Mouse (Mus musculus) CD4-positive, CD25-positive, alpha-beta regulatory T cell, adult 2 months (primary cell): ENCODE data around the gene Chd2.

Source experiments
- DNase-seq: peaks from one replicate; pipeline ENCODE4 v3.0.0-alpha.2; 2012; ENCODE audit warnings: low read depth, low spot score

Gene Chd2

GRCm38 (mm10) chr7:73411523-73411922, 130.1 kb downstream of the Chd2 start:
- DNase-seq: no peak

DNA sequence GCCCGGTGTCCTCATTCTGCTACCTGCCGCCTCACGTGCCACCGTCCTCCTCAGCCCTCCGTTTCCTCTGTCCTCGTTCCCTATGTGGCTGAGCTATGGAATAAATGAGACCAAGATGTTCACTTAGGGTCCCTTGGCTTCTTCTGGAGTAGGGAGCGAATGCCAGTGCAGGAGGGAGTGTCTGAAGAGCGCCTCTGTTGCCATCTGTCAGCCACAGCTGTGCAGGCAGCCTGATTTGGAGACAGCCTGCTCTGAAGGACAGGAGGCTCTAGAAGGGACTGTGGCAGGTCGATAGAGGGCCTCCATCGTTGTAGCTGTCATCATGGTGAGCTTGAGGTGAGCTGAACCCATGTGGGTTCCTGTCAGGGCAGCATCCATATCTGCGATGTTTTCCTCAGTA, 136.1 kb downstream of the Chd2 start:
- DNase-seq: no peak

DNA sequence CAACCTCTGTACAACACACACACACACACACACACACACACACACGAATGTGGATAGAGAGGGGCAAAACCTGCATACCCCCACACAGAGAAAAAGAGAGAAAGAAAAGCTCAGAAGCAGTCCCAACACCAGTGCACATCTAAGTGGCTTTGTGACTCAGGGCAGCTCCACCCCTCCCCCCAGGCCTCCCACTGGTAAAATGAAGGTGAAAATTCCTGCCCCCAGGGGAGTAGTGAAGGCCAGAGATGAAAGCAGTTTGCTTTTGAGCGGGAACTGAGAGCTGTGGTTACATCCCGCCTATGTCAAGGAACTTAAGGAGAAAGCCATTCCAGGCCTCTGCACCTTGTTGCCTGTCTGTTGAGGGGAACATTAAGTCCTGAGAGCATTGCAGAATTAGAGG, 138.1 kb downstream of the Chd2 start:
- no peak for DNase-seq

DNA sequence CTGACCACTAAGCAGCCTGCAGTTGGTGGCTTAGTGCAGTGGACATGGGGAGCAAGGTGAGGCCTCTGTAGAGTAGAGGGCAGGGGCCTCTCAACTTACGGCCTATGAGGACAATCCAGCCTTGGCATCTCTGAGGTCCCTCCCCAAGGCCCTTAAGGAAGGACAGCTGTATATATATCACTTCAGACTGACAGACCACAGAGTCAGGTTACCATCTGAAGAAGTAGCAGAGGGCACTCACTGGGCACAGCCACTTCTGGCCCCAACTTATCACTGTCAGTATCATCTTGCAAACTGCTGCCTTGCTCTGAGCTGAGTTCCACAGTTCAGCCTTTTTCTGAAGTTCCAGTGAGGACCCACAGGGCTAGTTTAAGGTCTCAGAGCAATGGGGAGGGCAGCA, 139.0 kb downstream of the Chd2 start:
- DNase-seq: no peak

- no peak for DNase-seq
Observed at GRCm38 (mm10) chr7:73402106-73402505, 139.5 kb downstream of the Chd2 start.

DNA sequence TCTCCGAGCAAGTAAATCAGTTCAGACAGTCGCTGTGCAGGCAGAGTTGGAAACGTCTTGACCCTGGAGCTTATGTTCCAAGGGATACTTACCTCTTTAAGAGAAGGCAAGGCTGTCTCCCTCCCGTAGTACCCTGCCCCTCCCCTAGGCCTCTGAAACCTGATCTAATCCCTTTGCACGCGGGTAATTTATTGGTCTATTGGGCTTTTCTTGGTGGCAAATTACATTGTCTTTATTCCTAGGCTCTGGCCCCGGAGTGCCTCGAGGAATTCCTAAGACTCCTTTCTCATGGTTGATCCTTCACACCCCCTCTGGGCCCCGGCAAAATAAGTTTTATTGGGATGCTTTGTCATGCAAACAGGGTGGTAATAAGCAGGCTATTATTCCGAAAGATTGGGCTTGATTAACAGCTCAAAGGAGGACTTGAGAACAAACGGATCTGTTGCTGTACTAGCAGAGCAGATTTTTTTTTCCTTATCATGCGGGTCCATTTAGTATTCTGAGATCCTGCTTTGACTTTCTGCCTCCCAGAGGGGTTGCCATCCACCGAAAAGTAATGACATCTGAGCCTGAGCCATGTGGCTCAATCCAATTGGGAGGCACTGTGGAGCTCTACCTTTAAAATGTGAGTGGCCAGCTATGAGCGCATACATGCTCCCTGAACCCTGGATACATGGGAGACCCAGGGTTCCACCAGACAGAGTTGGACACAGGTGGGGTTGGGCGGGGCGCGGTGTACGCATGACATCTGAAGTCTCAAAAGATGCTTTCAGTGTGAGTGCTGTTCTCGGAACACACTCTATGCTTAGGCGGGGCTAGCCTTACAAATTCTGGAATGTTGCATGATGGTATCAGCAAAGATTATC, 141.3 kb downstream of the Chd2 start:
- DNase-seq: no peak

- DNase-seq: peak; percentile 61
Observed at GRCm38 (mm10) chr7:73399501-73400044, 142.1 kb downstream of the Chd2 start.

DNA sequence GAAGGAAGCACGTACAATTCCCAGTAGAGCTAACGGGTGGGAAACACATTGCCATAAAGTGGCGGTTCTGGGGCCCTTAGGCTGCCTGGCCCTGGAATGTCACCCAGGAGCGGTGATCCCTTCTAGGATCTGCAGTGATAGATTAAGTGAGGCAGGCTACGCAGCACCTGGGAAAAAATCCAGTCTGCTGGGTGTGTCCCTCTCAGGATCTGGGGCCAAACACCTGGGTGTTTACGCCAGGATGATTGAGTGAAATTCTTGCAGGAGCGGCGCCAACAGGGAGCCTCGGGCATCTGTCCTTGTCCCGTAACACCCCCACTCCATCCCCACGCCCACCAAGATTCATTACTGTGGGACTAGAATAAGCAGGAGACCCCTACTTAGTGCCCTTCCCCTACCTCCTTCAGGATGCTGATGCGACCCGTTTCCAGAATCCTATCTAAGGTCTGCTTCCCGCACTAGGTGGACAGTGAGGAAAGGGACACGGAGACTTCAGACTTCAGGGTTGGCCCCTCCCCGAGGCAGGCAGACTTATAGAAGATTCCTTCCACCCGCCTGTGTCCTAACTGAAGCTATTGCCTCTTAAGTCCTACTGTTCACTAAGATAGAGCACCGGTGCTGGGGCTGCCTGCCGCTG, 142.7 kb downstream of the Chd2 start:
- no peak for DNase-seq

GRCm38 (mm10) chr7:73398319-73398718, 143.3 kb downstream of the Chd2 start:
- peak; percentile 14 for DNase-seq

- DNase-seq: no peak
Observed at GRCm38 (mm10) chr7:73394013-73394409, 147.6 kb downstream of the Chd2 start.

DNA sequence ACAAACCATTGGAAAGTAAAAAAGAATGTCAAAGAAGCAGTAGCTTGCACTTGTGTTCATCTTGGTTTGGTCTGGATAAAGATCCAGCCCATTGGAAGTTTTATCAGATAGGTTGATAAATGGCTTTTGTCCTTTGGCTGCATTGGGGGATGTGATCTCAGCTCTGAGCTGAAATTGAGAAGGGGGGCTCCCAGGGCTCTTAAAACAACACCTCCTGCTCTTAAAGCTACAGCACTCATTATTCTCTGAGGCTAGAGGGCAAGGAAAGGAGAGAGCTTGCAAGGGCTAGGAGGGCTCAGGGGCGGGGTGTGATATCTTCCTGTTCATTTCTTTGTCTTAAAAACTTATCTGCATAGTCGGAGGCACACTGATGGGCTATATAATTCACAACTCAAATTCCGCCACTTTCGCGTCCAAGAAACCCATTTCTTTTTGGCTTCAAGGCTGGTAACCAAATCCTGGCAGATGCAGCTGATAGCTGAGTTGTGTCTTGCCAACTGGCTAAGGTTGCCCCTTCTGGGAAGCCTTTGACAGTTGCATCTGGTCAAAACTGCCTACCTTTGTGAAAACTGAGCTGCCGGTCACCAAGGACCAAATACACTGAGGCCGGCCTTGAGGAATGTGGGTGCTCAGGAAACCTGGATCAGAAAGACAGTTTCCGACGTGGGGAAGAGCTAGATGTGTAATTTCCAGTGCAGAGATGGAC, 148.2 kb downstream of the Chd2 start:
- no peak for DNase-seq

GRCm38 (mm10) chr7:73392359-73392758, 149.3 kb downstream of the Chd2 start:
- no peak for DNase-seq

- DNase-seq: no peak
Observed at GRCm38 (mm10) chr7:73391518-73392321, 149.9 kb downstream of the Chd2 start.

DNA sequence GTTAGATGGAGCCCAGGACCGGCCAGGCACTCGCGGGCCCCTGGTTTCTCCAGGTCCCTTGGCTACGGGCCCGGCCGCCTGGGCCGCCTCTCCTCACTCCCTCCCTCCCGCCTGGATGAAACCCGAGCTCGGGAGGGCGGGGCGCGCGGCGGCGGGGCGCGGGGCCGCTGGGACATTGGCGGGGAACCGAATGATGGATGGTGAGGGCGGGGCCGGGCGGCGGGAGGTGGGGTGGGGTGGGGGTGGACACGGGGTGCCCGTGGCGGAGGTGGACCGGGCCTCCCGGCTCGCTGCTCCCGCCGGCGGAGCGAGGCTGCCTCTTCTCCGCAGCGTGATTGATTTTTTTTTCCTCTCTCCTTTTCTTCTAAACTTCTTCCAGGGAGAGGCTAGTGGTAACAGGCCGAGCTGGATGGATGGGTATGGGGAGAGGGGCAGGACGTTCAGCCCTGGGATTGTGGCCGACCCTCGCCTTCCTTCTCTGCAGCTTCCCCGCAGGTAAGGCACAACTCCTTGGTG, 150.6 kb downstream of the Chd2 start:
- DNase-seq: no peak

- DNase-seq: no peak
Observed at GRCm38 (mm10) chr7:73390426-73391001, 151.1 kb downstream of the Chd2 start.

GRCm38 (mm10) chr7:73389871-73390294, 151.7 kb downstream of the Chd2 start:
- DNase-seq: no peak

DNA sequence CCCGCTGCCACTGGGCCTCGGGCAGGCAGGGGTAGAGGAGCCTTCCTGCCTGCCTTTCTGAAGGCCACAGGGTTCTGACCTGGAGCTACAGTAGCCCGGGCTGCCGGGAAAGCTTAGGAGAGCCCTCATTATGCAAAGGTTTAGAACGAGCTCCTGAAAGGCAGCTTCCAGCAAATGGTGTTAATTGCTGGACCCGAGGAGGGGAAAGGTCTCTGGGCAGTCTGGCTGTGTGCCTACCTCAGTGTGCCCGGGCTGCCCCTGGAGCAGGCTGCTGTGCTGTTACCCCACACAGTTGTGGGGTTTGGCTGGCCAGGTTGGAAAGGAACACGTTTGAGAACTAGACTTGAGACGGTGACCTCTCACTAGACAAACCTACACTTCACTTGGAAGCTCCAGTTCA, 152.2 kb downstream of the Chd2 start:
- DNase-seq: no peak

DNA sequence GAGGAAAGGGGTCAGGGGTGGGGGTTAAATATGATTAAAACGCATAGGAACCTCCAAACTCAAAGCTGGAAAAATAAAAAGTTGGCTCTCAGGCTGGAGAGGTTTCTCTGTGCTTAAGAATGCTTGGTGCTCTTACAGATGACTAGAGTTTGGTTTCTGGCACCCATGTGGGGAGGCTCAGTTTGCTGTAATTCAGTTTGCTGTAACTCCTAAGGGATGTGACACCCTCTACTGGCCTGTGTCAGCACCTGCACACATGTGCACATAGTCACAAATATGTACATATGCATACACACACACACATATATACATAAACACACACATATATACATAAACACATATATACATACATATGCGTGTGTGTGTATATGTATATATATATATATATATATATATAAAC, 152.8 kb downstream of the Chd2 start:
- no peak for DNase-seq

DNA sequence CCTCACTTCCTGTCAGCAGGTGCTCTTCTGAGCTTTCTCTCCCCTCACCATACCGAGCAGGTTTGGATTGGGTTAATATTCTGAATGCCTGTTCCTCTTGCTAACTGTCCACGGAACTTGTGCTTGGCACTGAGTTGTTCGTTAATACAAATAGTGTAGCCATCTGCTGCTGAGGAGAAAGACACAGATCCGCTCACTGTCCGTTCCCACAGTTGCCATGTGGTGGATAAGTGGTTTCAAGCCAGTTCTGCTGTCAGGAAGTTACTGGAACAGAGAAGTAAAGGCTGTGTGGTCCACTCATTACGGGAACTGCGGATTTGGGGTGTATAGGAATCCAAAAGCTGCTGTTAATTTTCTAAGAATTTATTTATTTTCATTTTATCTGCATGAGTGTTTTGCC, 158.8 kb downstream of the Chd2 start:
- no peak for DNase-seq

DNA sequence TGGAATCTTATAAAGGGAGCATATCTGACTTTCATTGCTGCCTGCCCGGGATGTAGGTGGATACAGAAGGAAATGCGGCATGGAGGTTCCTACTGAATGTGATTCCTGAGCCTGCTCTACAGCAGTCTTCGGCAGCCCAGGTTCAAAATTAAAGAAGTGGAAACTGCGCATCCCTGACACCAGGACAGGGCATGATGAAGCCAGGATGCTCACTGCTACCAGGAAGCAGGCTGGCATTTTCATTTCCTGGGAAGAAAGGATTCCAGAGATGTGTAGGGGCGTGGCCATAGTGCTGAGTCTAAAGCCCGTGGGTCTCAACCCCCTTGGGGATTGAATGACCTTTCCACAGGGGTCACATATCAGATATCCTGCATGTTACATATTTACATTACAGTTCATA, 163.6 kb downstream of the Chd2 start:
- no peak for DNase-seq

DNA sequence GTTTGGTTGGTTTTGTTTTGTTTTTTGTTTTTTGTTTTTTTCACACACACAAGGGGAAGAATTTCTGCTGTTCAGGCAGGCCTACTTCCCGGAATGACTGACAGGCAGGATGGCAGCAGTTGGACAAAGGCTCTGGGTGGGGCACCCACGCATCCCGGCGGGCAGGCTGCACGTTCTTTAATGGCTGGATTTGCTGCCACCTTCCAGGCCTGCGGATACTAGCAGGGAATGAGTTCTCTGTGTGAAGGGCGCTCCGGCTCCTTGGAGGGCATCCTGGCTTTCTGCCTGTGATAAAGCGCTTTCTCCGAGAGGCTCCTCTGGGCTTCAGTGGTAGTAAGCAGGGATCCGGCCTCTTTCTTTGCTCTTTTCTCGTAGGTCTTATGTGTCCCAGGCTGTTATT, 164.3 kb downstream of the Chd2 start:
- DNase-seq: no peak
